Mouse (Mus musculus): ENCODE measurements around the gene Ap3d1. TPM values are rescaled to one million over a fixed set of nuclear protein-coding genes. Genes with fewer than 3 reads are reported as not detected.

The Ap3d1 gene
- total RNA-seq, 2 experiments from 2014 or later, result 37.8 to 54.1 TPM

GRCm38 (mm10) chr10:80727369-80728127, 14.5 kb downstream of the Ap3d1 start:
- no peak for ATAC-seq (replicated peaks; ENCODE audit: low FRiP score, low TSS enrichment, poor library complexity, severe bottlenecking)

GRCm38 (mm10) chr10:80717281-80717680, 24.8 kb downstream of the Ap3d1 start:
- no peak for ATAC-seq (replicated peaks; ENCODE audit: low FRiP score, low TSS enrichment, poor library complexity, severe bottlenecking)

- ATAC-seq (replicated peaks; ENCODE audit: low FRiP score, low TSS enrichment, poor library complexity, severe bottlenecking), result no peak
Observed at GRCm38 (mm10) chr10:80710834-80711233, 31.2 kb downstream of the Ap3d1 start.

- no peak for ATAC-seq (replicated peaks; ENCODE audit: low FRiP score, low TSS enrichment, poor library complexity, severe bottlenecking)
Observed at GRCm38 (mm10) chr10:80705479-80705878, 36.6 kb downstream of the Ap3d1 start.

- ATAC-seq (replicated peaks; ENCODE audit: low FRiP score, low TSS enrichment, poor library complexity, severe bottlenecking), result no peak
Observed at GRCm38 (mm10) chr10:80705033-80705432, 37.0 kb downstream of the Ap3d1 start.

- ATAC-seq (replicated peaks; ENCODE audit: low FRiP score, low TSS enrichment, poor library complexity, severe bottlenecking), result no peak
Observed at GRCm38 (mm10) chr10:80704418-80704817, 37.6 kb downstream of the Ap3d1 start.

- ATAC-seq (replicated peaks; ENCODE audit: low FRiP score, low TSS enrichment, poor library complexity, severe bottlenecking), result no peak
Observed at GRCm38 (mm10) chr10:80703643-80704042, 38.4 kb downstream of the Ap3d1 start.

- ATAC-seq (replicated peaks; ENCODE audit: low FRiP score, low TSS enrichment, poor library complexity, severe bottlenecking), result peak; percentile 67
Observed at GRCm38 (mm10) chr10:80702536-80703390, 39.3 kb downstream of the Ap3d1 start.

- peak; percentile 77 for ATAC-seq (replicated peaks; ENCODE audit: low FRiP score, low TSS enrichment, poor library complexity, severe bottlenecking)
Observed at GRCm38 (mm10) chr10:80701721-80702535, 40.1 kb downstream of the Ap3d1 start, which contains the start of the genes Mob3a and Izumo4. Gene Mob3a (minus strand): TSS chr10:80701977. Gene Izumo4 (plus strand): TSS chr10:80702184.

GRCm38 (mm10) chr10:80700732-80701131, 41.3 kb downstream of the Ap3d1 start:
- ATAC-seq (replicated peaks; ENCODE audit: low FRiP score, low TSS enrichment, poor library complexity, severe bottlenecking), result no peak

GRCm38 (mm10) chr10:80700038-80700504, 42.0 kb downstream of the Ap3d1 start:
- ATAC-seq (replicated peaks; ENCODE audit: low FRiP score, low TSS enrichment, poor library complexity, severe bottlenecking), result no peak

GRCm38 (mm10) chr10:80698605-80699004, 43.5 kb downstream of the Ap3d1 start:
- no peak for ATAC-seq (replicated peaks; ENCODE audit: low FRiP score, low TSS enrichment, poor library complexity, severe bottlenecking)

GRCm38 (mm10) chr10:80697812-80698211, 44.3 kb downstream of the Ap3d1 start:
- peak; percentile 48 for ATAC-seq (replicated peaks; ENCODE audit: low FRiP score, low TSS enrichment, poor library complexity, severe bottlenecking)

- ATAC-seq (replicated peaks; ENCODE audit: low FRiP score, low TSS enrichment, poor library complexity, severe bottlenecking), result no peak
Observed at GRCm38 (mm10) chr10:80697393-80697787, 44.7 kb downstream of the Ap3d1 start.

GRCm38 (mm10) chr10:80696502-80697392, 45.3 kb downstream of the Ap3d1 start:
- ATAC-seq (replicated peaks; ENCODE audit: low FRiP score, low TSS enrichment, poor library complexity, severe bottlenecking), result no peak

GRCm38 (mm10) chr10:80695801-80696501, 46.1 kb downstream of the Ap3d1 start:
- ATAC-seq (replicated peaks; ENCODE audit: low FRiP score, low TSS enrichment, poor library complexity, severe bottlenecking), result no peak

GRCm38 (mm10) chr10:80695186-80695585, 46.9 kb downstream of the Ap3d1 start:
- ATAC-seq (replicated peaks; ENCODE audit: low FRiP score, low TSS enrichment, poor library complexity, severe bottlenecking), result peak; percentile 38

Measured in megakaryocyte-erythroid progenitor cell, adult 5-6 weeks (primary cell).